Mouse (Mus musculus): Measurements from ENCODE around the gene Pigx.
"Not testable (repeated sequence)": the region's sequence is repeated elsewhere in the genome, so short reads cannot be mapped to it uniquely, and the experiment has no call there.

DNA sequence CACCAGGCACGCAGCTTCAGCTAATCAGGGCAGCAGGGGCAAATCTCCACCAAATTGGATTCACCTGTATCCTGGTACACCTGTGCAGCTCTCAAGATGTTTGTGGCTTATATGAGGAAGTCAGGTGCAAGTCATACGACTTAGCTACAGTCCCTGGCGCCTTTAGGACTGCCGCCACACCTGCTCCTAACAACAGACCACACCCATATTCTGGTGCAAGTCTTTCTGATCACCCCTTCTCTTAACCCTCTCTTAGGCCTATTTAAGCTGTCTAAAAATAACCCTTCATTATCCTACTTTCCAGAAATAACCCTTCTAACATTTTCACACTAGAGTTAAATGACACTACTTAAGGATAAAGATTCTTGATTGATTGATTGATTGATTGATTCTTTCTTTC lies 29.5 kb downstream of the Pigx start:
- TF ChIP-seq CTCF, EP300 (IDR thresholded peaks at IDR 0.05; ENCODE audit: low read depth): not testable (repeated sequence)
